Mouse (Mus musculus) T-helper 17 cell (primary cell): ENCODE results near the gene Gm10840.

Experiments used
- in situ Hi-C, 2 experiments: fragments of 300-600 bp; cut with MboI, MseI; formaldehyde crosslinking; loops; 1 replicate in 1 of 2; 2 replicates in 1 of 2; pipeline ENCODE4 v1.15.1; 2025; ENCODE audit warnings: high pct_unique_total_duplicates in 2 of 2

Gm10840 gene

GRCm38 (mm10) chr11:106159216-106159920, 1.3 kb upstream of the Gm10840 start:
- in situ Hi-C loops, result no loop called here

- in situ Hi-C loops, result loop anchor here in 1 of 2 experiments (5.0 to 10.0 kb wide), 2 partner anchors 52 to 525 kb away; no protein-coding TSS in a partner anchor
These were observed 469 bp upstream of the Gm10840 start for GRCm38 (mm10) chr11:106159921-106160840.

- in situ Hi-C loops, result loop anchor here in 1 of 2 experiments (5.0 to 10.0 kb wide), 2 partner anchors 50 to 523 kb away; no protein-coding TSS in a partner anchor
These were observed 1.6 kb downstream of the Gm10840 start for GRCm38 (mm10) chr11:106162237-106162636.

GRCm38 (mm10) chr11:106163546-106163945, 2.9 kb downstream of the Gm10840 start:
- in situ Hi-C loops, result loop anchor here in 1 of 2 experiments (5.0 to 10.0 kb wide), 2 partner anchors 49 to 521 kb away; no protein-coding TSS in a partner anchor

GRCm38 (mm10) chr11:106164601-106165180, 4.0 kb downstream of the Gm10840 start:
- in situ Hi-C loops, result loop anchor here in 1 of 2 experiments (5.0 to 10.0 kb wide), 2 partner anchors 48 to 520 kb away; no protein-coding TSS in a partner anchor

- in situ Hi-C loops, result loop anchor here in 1 of 2 experiments (10.0 kb wide), 1 partner anchor 517 kb away; no protein-coding TSS in a partner anchor
These were observed 6.8 kb downstream of the Gm10840 start for GRCm38 (mm10) chr11:106167435-106167834.

- in situ Hi-C loops, result loop anchor here in 1 of 2 experiments (5.0 kb wide), 1 partner anchor 224 kb away; no protein-coding TSS in a partner anchor
These were observed 10.2 kb downstream of the Gm10840 start for GRCm38 (mm10) chr11:106170807-106171206.

- in situ Hi-C loops, result loop anchor here in 1 of 2 experiments (5.0 kb wide), 1 partner anchor 226 kb away; no protein-coding TSS in a partner anchor
These were observed 12.6 kb downstream of the Gm10840 start for GRCm38 (mm10) chr11:106173228-106173627.

GRCm38 (mm10) chr11:106174372-106174771, 13.7 kb downstream of the Gm10840 start:
- in situ Hi-C loops, result loop anchor here in 1 of 2 experiments (5.0 kb wide), 1 partner anchor 227 kb away; no protein-coding TSS in a partner anchor

GRCm38 (mm10) chr11:106175081-106175480, 14.4 kb downstream of the Gm10840 start:
- in situ Hi-C loops, result no loop called here

- in situ Hi-C loops, result no loop called here
These were observed 15.7 kb downstream of the Gm10840 start for GRCm38 (mm10) chr11:106176372-106176771.

- in situ Hi-C loops, result no loop called here
These were observed 17.6 kb downstream of the Gm10840 start for GRCm38 (mm10) chr11:106178036-106178782.

GRCm38 (mm10) chr11:106179711-106180448, 19.2 kb downstream of the Gm10840 start:
- in situ Hi-C loops, result no loop called here

GRCm38 (mm10) chr11:106180449-106180801, 19.8 kb downstream of the Gm10840 start:
- in situ Hi-C loops, result no loop called here

- in situ Hi-C loops, result no loop called here
These were observed 26.7 kb downstream of the Gm10840 start for GRCm38 (mm10) chr11:106187326-106187725.

GRCm38 (mm10) chr11:106191716-106192115, 31.1 kb downstream of the Gm10840 start:
- in situ Hi-C loops, result loop anchor here in 1 of 2 experiments (5.0 to 10.0 kb wide), 2 partner anchors 39 to 933 kb away; no protein-coding TSS in a partner anchor

GRCm38 (mm10) chr11:106192241-106192640, 31.6 kb downstream of the Gm10840 start:
- in situ Hi-C loops, result loop anchor here in 1 of 2 experiments (5.0 to 10.0 kb wide), 2 partner anchors 40 to 933 kb away; no protein-coding TSS in a partner anchor

GRCm38 (mm10) chr11:106192657-106193370, 32.2 kb downstream of the Gm10840 start:
- in situ Hi-C loops, result loop anchor here in 1 of 2 experiments (5.0 to 10.0 kb wide), 2 partner anchors 41 to 932 kb away; no protein-coding TSS in a partner anchor
